Mouse (Mus musculus) intestine, embryonic 15.5 days (tissue): Measurements from ENCODE around the gene Gm21170. TPM values are rescaled to one million over a fixed set of nuclear protein-coding genes. Genes with fewer than 3 reads are reported as not detected.
"Not testable (repeated sequence)": the region's sequence is repeated elsewhere in the genome, so short reads cannot be mapped to it uniquely, and the experiment has no call there.

Source experiments
- ATAC-seq: fragments of 200-750 bp; cut with Nextera tagmentation; 2 replicates; pipeline ENCODE4 v1.8.0; 2017; ENCODE audit warnings: moderate TSS enrichment, moderate library complexity
- H3K27ac ChIP-seq: fragments of 300-500 bp; sonication (generic); 2 replicates; pipeline ENCODE4 v1.5.1; 2015; ENCODE audit warnings: mild to moderate bottlenecking, inconsistent platforms
- H3K27me3 ChIP-seq: fragments of 300-500 bp; sonication (generic); replicated peaks from 2 replicates; pipeline ENCODE4 v1.6.1; 2015; ENCODE audit warnings: inconsistent platforms
- H3K36me3 ChIP-seq: fragments of 300-500 bp; sonication (generic); 2 replicates; pipeline ENCODE4 v1.6.1; 2015; ENCODE audit warnings: inconsistent platforms
- H3K4me1 ChIP-seq: fragments of 300-500 bp; sonication (generic); replicated peaks from 2 replicates; pipeline ENCODE4 v1.6.1; 2015; ENCODE audit warnings: inconsistent platforms
- H3K4me2 ChIP-seq: fragments of 300-500 bp; sonication (generic); replicated peaks from 2 replicates; pipeline ENCODE4 v1.6.1; 2015; ENCODE audit warnings: mild to moderate bottlenecking, inconsistent platforms
- H3K4me3 ChIP-seq: fragments of 300-500 bp; sonication (generic); replicated peaks from 2 replicates; pipeline ENCODE4 v1.5.1; 2015; ENCODE audit warnings: inconsistent platforms
- H3K9ac ChIP-seq: fragments of 300-500 bp; sonication (generic); 2 replicates; pipeline ENCODE4 v1.6.1; 2015; ENCODE audit warnings: inconsistent platforms
- H3K9me3 ChIP-seq: fragments of 300-500 bp; sonication (generic); 2 replicates; pipeline ENCODE4 v1.6.1; 2016; ENCODE audit warnings: inconsistent platforms
- WGBS: fragments of 180-500 bp; shearing (Covaris S2); methylation state at CpG from one replicate; pipeline ENCODE4 v1.1.7; 2015; 5-methylcytosine and 5-hydroxymethylcytosine counted together
- polyA plus RNA-seq: library from polyadenylated mRNA; unstranded; fragments of >200 nt; fragmentation: Nextera tagmentation; extraction: Ambion mirVana; gene quantifications from 2 replicates; pipeline ENCODE4 v1.2.1, GENCODE M21; 2015

Gm21170 gene
- not detected in 2 replicates for polyA plus RNA-seq

DNA sequence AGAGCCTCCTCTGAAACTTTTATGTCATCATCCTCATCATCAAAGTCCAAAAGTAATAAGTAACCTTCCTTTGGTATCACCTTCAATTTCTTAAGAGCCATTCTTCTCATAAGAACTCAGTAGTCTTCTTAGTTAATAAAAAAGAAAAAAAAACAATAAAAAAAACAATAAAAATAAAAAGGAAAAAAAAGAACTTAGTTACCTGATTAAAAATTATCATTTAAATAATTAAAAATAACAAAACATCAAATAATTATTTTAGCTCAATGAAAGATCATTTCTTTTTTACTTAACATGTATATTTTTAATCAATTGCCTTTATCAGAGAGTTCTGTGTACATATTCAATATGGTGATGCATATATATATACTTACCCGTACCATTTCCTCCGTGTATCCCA, at the start of gene Gm21170:
Gene Gm21170, minus strand, starts transcription at position 101 of the 400 bp plus-strand sequence.
- not testable (repeated sequence) for H3K4me1 ChIP-seq, ATAC-seq, H3K27ac ChIP-seq, H3K4me2 ChIP-seq, H3K9me3 ChIP-seq, H3K9ac ChIP-seq, H3K4me3 ChIP-seq, H3K27me3 ChIP-seq, H3K36me3 ChIP-seq
- WGBS: no CpG with 5 or more reads among the region's 2 CpGs

Other genes with a start within 250 kb of the Gm21170 start
- gene Gm21256, start 240.1 kb downstream of the Gm21170 start, polyA plus RNA-seq: not detected in 2 replicates